Mouse (Mus musculus): ENCODE data around the gene Ism1. TPM values are rescaled to one million over a fixed set of nuclear protein-coding genes. Genes with fewer than 3 reads are reported as not detected.
A peak's percentile ranks its signal among the peaks of the same experiment; 100 is the strongest.

Ism1 gene
- polyA plus RNA-seq, 1 experiment from 2014 or later = 0.41 TPM

GRCm38 (mm10) chr2:139723304-139723703 lies 45.3 kb downstream of the Ism1 start:
- WGBS = 67% methylated on average over 3 of the region's 3 CpGs
- no peaks in the 10 kb centered on the region for H3K36me3 ChIP-seq (replicated peaks)
- no peaks in the 10 kb centered on the region for H3K27me3 ChIP-seq (replicated peaks)
- no peak overlapping the region for H3K4me3 ChIP-seq
- no peaks in the 10 kb centered on the region for H3K9me3 ChIP-seq
- no peak overlapping the region for H3K4me2 ChIP-seq
- ATAC-seq (replicated peaks) = 0 out of 2 replicates have a peak, but pooled peaks have one; percentile 9
- H3K4me1 ChIP-seq = no peaks in the 10 kb centered on the region
- H3K27ac ChIP-seq = no peak overlapping the region
- no peak overlapping the region for H3K9ac ChIP-seq

GRCm38 (mm10) chr2:139724202-139724838 lies 46.3 kb downstream of the Ism1 start:
- Histone ChIP-seq H3K36me3 (replicated peaks) (no peaks in the 10 kb centered on the region), H3K27me3 (replicated peaks) (no peaks in the 10 kb centered on the region), H3K9me3 (no peaks in the 10 kb centered on the region), H3K4me3 (no peak overlapping the region), H3K4me1 (no peaks in the 10 kb centered on the region), H3K27ac (no peak overlapping the region), H3K9ac (no peak overlapping the region), H3K4me2 (no peak overlapping the region)
- ATAC-seq (replicated peaks) = no peak
- 60% methylated on average over 4 of the region's 4 CpGs for WGBS

GRCm38 (mm10) chr2:139725328-139725727 lies 47.4 kb downstream of the Ism1 start:
- Histone ChIP-seq H3K9me3 (no peaks in the 10 kb centered on the region), H3K4me1 (no peaks in the 10 kb centered on the region), H3K9ac (no peak overlapping the region), H3K36me3 (replicated peaks) (no peaks in the 10 kb centered on the region), H3K27ac (no peak overlapping the region), H3K27me3 (replicated peaks) (no peaks in the 10 kb centered on the region), H3K4me3 (no peak overlapping the region), H3K4me2 (no peak overlapping the region)
- ATAC-seq (replicated peaks) = no peak
- 87% methylated on average over 3 of the region's 3 CpGs for WGBS

GRCm38 (mm10) chr2:139728060-139728459 lies 50.1 kb downstream of the Ism1 start:
- Histone ChIP-seq H3K9me3 (no peaks in the 10 kb centered on the region), H3K4me1 (no peaks in the 10 kb centered on the region), H3K27ac (no peak overlapping the region), H3K9ac (no peak overlapping the region), H3K36me3 (replicated peaks) (no peaks in the 10 kb centered on the region), H3K4me2 (no peak overlapping the region), H3K4me3 (no peak overlapping the region), H3K27me3 (replicated peaks) (no peaks in the 10 kb centered on the region)
- WGBS = 90% methylated on average over 2 of the region's 2 CpGs
- no peak for ATAC-seq (replicated peaks)

- Histone ChIP-seq H3K4me1 (no peaks in the 10 kb centered on the region), H3K9ac (no peak overlapping the region), H3K4me3 (no peak overlapping the region), H3K9me3 (no peaks in the 10 kb centered on the region), H3K27me3 (replicated peaks) (no peaks in the 10 kb centered on the region), H3K27ac (no peak overlapping the region), H3K4me2 (no peak overlapping the region), H3K36me3 (replicated peaks) (no peaks in the 10 kb centered on the region)
- 84% methylated on average over 5 of the region's 5 CpGs for WGBS
- ATAC-seq (replicated peaks) = no peak
Measured at GRCm38 (mm10) chr2:139729377-139729776, 51.4 kb downstream of the Ism1 start.

- 0 out of 2 replicates have a peak, but pooled peaks have one; percentile 52 for ATAC-seq (replicated peaks)
- 66% methylated on average over 1 of the region's 1 CpGs for WGBS
Measured at GRCm38 (mm10) chr2:139742381-139742780, 64.4 kb downstream of the Ism1 start.

GRCm38 (mm10) chr2:139757021-139757420 lies 79.0 kb downstream of the Ism1 start:
- WGBS = 63% methylated on average over 8 of the region's 8 CpGs
- peak; percentile 89 for ATAC-seq (replicated peaks)
- no peaks in the 10 kb centered on the region for H3K27me3 ChIP-seq (replicated peaks)
- no peak overlapping the region for H3K4me2 ChIP-seq
- H3K36me3 ChIP-seq (replicated peaks) = no peaks in the 10 kb centered on the region
- no peak overlapping the region for H3K9ac ChIP-seq
- no peak overlapping the region for H3K4me3 ChIP-seq
- no peak overlapping the region for H3K27ac ChIP-seq
- H3K4me1 ChIP-seq = peaks cover 4% of the 10 kb centered on the region; the same call in 1 of the 2 replicates
- H3K9me3 ChIP-seq = no peaks in the 10 kb centered on the region

More at GRCm38 (mm10) chr2:139742381-139742780, 64.4 kb downstream of the Ism1 start:
- Histone ChIP-seq H3K27ac (no peak overlapping the region), H3K36me3 (replicated peaks) (no peaks in the 10 kb centered on the region), H3K4me2 (no peak overlapping the region), H3K27me3 (replicated peaks) (no peaks in the 10 kb centered on the region), H3K4me3 (no peak overlapping the region), H3K9me3 (no peaks in the 10 kb centered on the region), H3K4me1 (peaks cover 5% of the 10 kb centered on the region; the same call in 1 of the 2 replicates), H3K9ac (no peak overlapping the region)

GRCm38 (mm10) chr2:139757456-139757855 lies 79.5 kb downstream of the Ism1 start:
- H3K4me3 ChIP-seq = no peak overlapping the region
- no peak overlapping the region for H3K27ac ChIP-seq
- 94% methylated on average over 1 of the region's 1 CpGs for WGBS
- H3K4me1 ChIP-seq = peaks cover 4% of the 10 kb centered on the region; the same call in 1 of the 2 replicates
- H3K4me2 ChIP-seq = no peak overlapping the region
- H3K9me3 ChIP-seq = no peaks in the 10 kb centered on the region
- no peaks in the 10 kb centered on the region for H3K36me3 ChIP-seq (replicated peaks)
- H3K9ac ChIP-seq = no peak overlapping the region
- no peaks in the 10 kb centered on the region for H3K27me3 ChIP-seq (replicated peaks)
- peak; percentile 27; the same call in 1 of the 2 replicates for ATAC-seq (replicated peaks)

- WGBS = 71% methylated on average over 5 of the region's 5 CpGs
Measured at GRCm38 (mm10) chr2:139764355-139764754, 86.4 kb downstream of the Ism1 start.

GRCm38 (mm10) chr2:139774949-139775570 lies 97.1 kb downstream of the Ism1 start:
- Histone ChIP-seq H3K27ac (no peak overlapping the region), H3K4me3 (no peak overlapping the region), H3K36me3 (replicated peaks) (no peaks in the 10 kb centered on the region), H3K4me2 (no peak overlapping the region), H3K27me3 (replicated peaks) (no peaks in the 10 kb centered on the region), H3K9me3 (no peaks in the 10 kb centered on the region), H3K4me1 (no peaks in the 10 kb centered on the region), H3K9ac (no peak overlapping the region)
- WGBS = 83% methylated on average over 8 of the region's 8 CpGs
- ATAC-seq (replicated peaks) = no peak

More at GRCm38 (mm10) chr2:139764355-139764754, 86.4 kb downstream of the Ism1 start:
- H3K9ac ChIP-seq = no peak overlapping the region
- no peaks in the 10 kb centered on the region for H3K4me1 ChIP-seq
- no peak overlapping the region for H3K27ac ChIP-seq
- ATAC-seq (replicated peaks) = no peak
- no peaks in the 10 kb centered on the region for H3K9me3 ChIP-seq
- no peak overlapping the region for H3K4me2 ChIP-seq
- no peaks in the 10 kb centered on the region for H3K36me3 ChIP-seq (replicated peaks)
- H3K27me3 ChIP-seq (replicated peaks) = no peaks in the 10 kb centered on the region
- no peak overlapping the region for H3K4me3 ChIP-seq

- H3K27ac ChIP-seq = no peak overlapping the region
- H3K36me3 ChIP-seq (replicated peaks) = no peaks in the 10 kb centered on the region
- H3K4me3 ChIP-seq = no peak overlapping the region
- no peak overlapping the region for H3K4me2 ChIP-seq
- no peaks in the 10 kb centered on the region for H3K27me3 ChIP-seq (replicated peaks)
- H3K9ac ChIP-seq = no peak overlapping the region
- no peak for ATAC-seq (replicated peaks)
- 13% methylated on average over 1 of the region's 1 CpGs for WGBS
- no peaks in the 10 kb centered on the region for H3K9me3 ChIP-seq
- H3K4me1 ChIP-seq = no peaks in the 10 kb centered on the region
Measured at GRCm38 (mm10) chr2:139776644-139777043, 98.7 kb downstream of the Ism1 start.

- Histone ChIP-seq H3K4me2 (no peak overlapping the region), H3K9me3 (no peaks in the 10 kb centered on the region), H3K4me1 (no peaks in the 10 kb centered on the region), H3K36me3 (replicated peaks) (no peaks in the 10 kb centered on the region), H3K9ac (no peak overlapping the region), H3K27me3 (replicated peaks) (no peaks in the 10 kb centered on the region), H3K4me3 (no peak overlapping the region), H3K27ac (no peak overlapping the region)
- no peak for ATAC-seq (replicated peaks)
- WGBS = 58% methylated on average over 3 of the region's 3 CpGs
Measured at GRCm38 (mm10) chr2:139778283-139778682, 100.3 kb downstream of the Ism1 start.
